Mouse (Mus musculus) forebrain, embryonic 14.5 days (tissue): Measurements from ENCODE around the gene Med16. TPM values are rescaled to one million over a fixed set of nuclear protein-coding genes. Genes with fewer than 3 reads are reported as not detected.

Experiments
- ATAC-seq: fragments of 200-750 bp; cut with Nextera tagmentation; 2 replicates; pipeline ENCODE4 v1.8.0; 2017; ENCODE audit warnings: mild to moderate bottlenecking, moderate library complexity
- DNase-seq: peaks from one replicate; pipeline ENCODE4 v3.0.0-alpha.2; 2015; ENCODE audit warnings: low spot score
- H3K27ac ChIP-seq: fragments of 300-500 bp; sonication (generic); 2 replicates; pipeline ENCODE4 v1.5.1; 2014; ENCODE audit warnings: low read depth, mild to moderate bottlenecking, control low read depth, low read length, moderate library complexity
- H3K27me3 ChIP-seq: fragments of 300-500 bp; sonication (generic); replicated peaks from 2 replicates; pipeline ENCODE4 v1.6.1; 2014; ENCODE audit warnings: low read length, control low read depth, mixed read lengths; ENCODE audit not compliant: control insufficient read depth, insufficient read depth
- H3K36me3 ChIP-seq: fragments of 300-500 bp; sonication (generic); 2 replicates; pipeline ENCODE4 v1.6.1; 2014; ENCODE audit warnings: low read length, control low read depth; ENCODE audit not compliant: control insufficient read depth, insufficient read depth
- H3K4me1 ChIP-seq: fragments of 300-500 bp; sonication (generic); 2 replicates; pipeline ENCODE4 v1.6.1; 2014; ENCODE audit warnings: antibody characterized with exemption, low read length, control low read depth; ENCODE audit not compliant: control insufficient read depth, insufficient read depth
- H3K4me2 ChIP-seq: fragments of 300-500 bp; sonication (generic); 2 replicates; pipeline ENCODE4 v1.6.1; 2014; ENCODE audit warnings: mild to moderate bottlenecking, control low read depth, low read length
- H3K4me3 ChIP-seq: fragments of 300-500 bp; sonication (generic); 2 replicates; pipeline ENCODE4 v1.5.1; 2014; ENCODE audit warnings: low read depth, low read length, control low read depth
- H3K9ac ChIP-seq: fragments of 300-500 bp; sonication (generic); 2 replicates; pipeline ENCODE4 v1.6.1; 2014; ENCODE audit warnings: mild to moderate bottlenecking, low read length, control low read depth, moderate library complexity
- H3K9me3 ChIP-seq: fragments of 300-500 bp; sonication (generic); replicated peaks from 2 replicates; pipeline ENCODE4 v1.6.1; 2016; ENCODE audit warnings: low read length, control low read depth, mixed read lengths; ENCODE audit not compliant: control insufficient read depth
- WGBS: fragments of 180-500 bp; shearing (Covaris S2); extraction: QIAGEN DNeasy Blood & Tissue Kit; methylation state at CpG from one replicate; pipeline ENCODE4 v1.1.7; 2014; 5-methylcytosine and 5-hydroxymethylcytosine counted together
- polyA plus RNA-seq: library from polyadenylated mRNA; unstranded; fragments of >200 nt; fragmentation: Nextera tagmentation; extraction: Ambion mirVana; gene quantifications from 2 replicates; pipeline ENCODE4 v1.2.1, GENCODE M21; 2014

The Med16 gene
- polyA plus RNA-seq, 1 experiment from 2014 or later = 40.5 TPM

DNA sequence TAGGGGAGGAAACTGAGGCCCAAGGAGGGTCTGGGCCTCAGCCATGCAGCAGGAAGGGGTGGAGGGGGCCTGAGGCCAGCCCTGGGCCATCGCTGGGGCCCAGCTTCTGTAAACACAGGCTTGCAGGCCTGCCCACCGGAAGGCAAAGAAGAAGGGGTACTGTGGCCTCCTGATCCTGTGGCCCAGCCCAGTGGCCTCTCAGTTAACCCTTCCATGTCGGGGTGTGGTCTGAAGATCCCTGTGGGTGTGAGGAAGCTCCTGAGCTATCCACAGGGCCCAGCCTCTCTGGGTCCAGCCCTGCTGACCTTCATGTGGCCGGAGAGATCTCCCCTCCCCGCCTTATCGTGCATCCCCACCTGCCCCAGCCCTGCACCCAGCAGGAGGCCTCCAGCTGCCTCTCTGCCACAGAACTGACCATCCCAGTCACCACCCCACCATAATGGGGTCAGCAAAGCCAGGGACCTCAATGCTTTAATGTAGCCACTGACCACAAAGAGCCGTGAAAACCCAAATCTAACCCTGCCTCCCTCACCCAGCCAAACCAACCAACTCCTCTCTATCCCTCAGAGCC, 38.1 kb upstream of the Med16 start:
- no peak for ATAC-seq
- Histone ChIP-seq H3K9ac (no peak overlapping the region), H3K27ac (no peak overlapping the region), H3K4me1 (peaks cover 3% of the 10 kb centered on the region; the same call in 1 of the 2 replicates), H3K36me3 (peaks cover 27% of the 10 kb centered on the region), H3K9me3 (no peaks in the 10 kb centered on the region), H3K4me2 (no peak overlapping the region), H3K4me3 (no peak overlapping the region), H3K27me3 (no peaks in the 10 kb centered on the region)
- 21% methylated on average over 7 of the region's 7 CpGs for WGBS
- DNase-seq = no peak

- H3K4me1 ChIP-seq = peaks cover 3% of the 10 kb centered on the region; the same call in 1 of the 2 replicates
- ATAC-seq (0 out of 2 replicates have a peak, but pooled peaks have one; percentile 42), DNase-seq (peak; percentile 52)
- no peak overlapping the region for H3K4me2 ChIP-seq
- no peaks in the 10 kb centered on the region for H3K27me3 ChIP-seq
- H3K27ac ChIP-seq = peak overlapping the region; percentile 17; the same call in 1 of the 2 replicates
- 18% methylated on average over 16 of the region's 16 CpGs for WGBS
- H3K9me3 ChIP-seq = no peaks in the 10 kb centered on the region
- H3K4me3 ChIP-seq = no peak overlapping the region
- no peak overlapping the region for H3K9ac ChIP-seq
- H3K36me3 ChIP-seq = peaks cover 16% of the 10 kb centered on the region
These were observed 36.9 kb upstream of the Med16 start for GRCm38 (mm10) chr10:79945507-79946234.

DNA sequence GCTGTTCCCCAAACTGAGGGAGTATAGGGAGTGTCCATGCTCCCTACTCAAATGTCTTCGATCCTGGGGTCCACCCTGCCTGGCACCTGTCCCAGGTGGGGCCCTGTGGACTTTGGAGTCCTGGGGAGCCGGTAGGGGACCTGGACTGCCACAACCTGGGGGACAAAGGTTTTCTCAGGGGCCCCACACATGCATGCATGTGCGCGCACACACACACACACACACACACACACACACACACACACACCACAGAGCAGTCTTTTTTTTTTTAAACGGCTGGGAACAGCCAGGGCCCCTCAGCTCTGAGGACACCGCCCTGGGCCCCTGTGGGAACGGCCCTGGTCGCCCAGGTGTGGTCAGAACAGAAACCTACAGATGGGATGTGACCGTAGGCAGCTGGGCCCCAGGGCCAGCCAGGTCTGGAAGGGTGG, 34.8 kb upstream of the Med16 start:
- ATAC-seq (no peak), DNase-seq (no peak)
- H3K4me2 ChIP-seq = no peak overlapping the region
- no peaks in the 10 kb centered on the region for H3K36me3 ChIP-seq
- H3K4me3 ChIP-seq = no peak overlapping the region
- H3K9ac ChIP-seq = no peak overlapping the region
- peaks cover 3% of the 10 kb centered on the region; the same call in 1 of the 2 replicates for H3K4me1 ChIP-seq
- H3K27ac ChIP-seq = no peak overlapping the region
- 83% methylated on average over 9 of the region's 9 CpGs for WGBS
- no peaks in the 10 kb centered on the region for H3K27me3 ChIP-seq
- H3K9me3 ChIP-seq = no peaks in the 10 kb centered on the region

GRCm38 (mm10) chr10:79942988-79943387, 34.3 kb upstream of the Med16 start:
- no peak overlapping the region for H3K4me3 ChIP-seq
- H3K36me3 ChIP-seq = no peaks in the 10 kb centered on the region
- no peak overlapping the region for H3K27ac ChIP-seq
- H3K9ac ChIP-seq = no peak overlapping the region
- H3K9me3 ChIP-seq = no peaks in the 10 kb centered on the region
- no peak for DNase-seq
- WGBS = 79% methylated on average over 1 of the region's 1 CpGs
- H3K4me1 ChIP-seq = peaks cover 3% of the 10 kb centered on the region; the same call in 1 of the 2 replicates
- H3K4me2 ChIP-seq = no peak overlapping the region
- no peaks in the 10 kb centered on the region for H3K27me3 ChIP-seq
- ATAC-seq = no peak

GRCm38 (mm10) chr10:79940749-79941148, 32.0 kb upstream of the Med16 start:
- DNase-seq (no peak), ATAC-seq (no peak)
- Histone ChIP-seq H3K9ac (no peak overlapping the region), H3K9me3 (no peaks in the 10 kb centered on the region), H3K27me3 (no peaks in the 10 kb centered on the region), H3K4me2 (no peak overlapping the region), H3K4me1 (peaks cover 4% of the 10 kb centered on the region; the same call in 1 of the 2 replicates), H3K27ac (no peak overlapping the region), H3K36me3 (peaks cover 2% of the 10 kb centered on the region; the same call in 1 of the 2 replicates), H3K4me3 (no peak overlapping the region)
- WGBS = 73% methylated on average over 7 of the region's 7 CpGs

DNA sequence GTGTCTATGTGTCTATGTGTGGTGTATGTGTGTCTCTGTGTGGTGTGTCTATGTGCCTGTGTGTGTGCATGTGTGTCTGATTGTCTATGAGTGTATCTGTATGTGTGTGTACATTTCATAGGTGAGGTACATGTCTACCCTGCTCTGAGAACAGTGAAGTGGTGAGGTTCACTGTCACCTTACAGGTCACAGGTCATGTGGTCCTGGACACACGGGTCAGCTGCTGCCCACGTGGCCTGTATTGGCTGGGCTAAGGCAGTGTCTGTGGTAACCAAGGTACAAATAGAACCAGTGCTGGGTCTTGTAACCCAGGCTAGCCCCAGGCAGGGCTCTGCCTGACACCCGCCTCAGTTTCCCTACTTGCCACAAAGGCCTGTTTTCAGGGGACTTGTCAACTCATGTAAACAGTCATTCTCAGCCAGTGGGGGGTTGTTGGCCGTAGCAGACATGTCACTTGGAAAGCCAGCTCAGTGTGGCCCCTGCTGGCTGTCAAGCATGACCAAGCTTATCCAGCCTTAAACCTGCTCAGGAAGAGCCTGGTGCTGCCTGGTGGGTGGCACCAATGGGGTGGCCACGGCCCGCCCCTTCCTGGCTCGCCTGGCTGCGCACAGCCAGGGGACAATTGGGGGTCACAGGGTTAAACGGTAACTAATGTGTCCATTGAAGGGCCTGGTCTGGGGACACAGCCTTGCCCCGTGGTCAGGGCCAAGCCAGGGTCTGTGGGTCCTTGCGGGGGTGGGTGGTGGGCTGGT, 29.2 kb upstream of the Med16 start:
- no peak overlapping the region for H3K4me3 ChIP-seq
- no peaks in the 10 kb centered on the region for H3K27me3 ChIP-seq
- H3K4me2 ChIP-seq = no peak overlapping the region
- peaks cover 9% of the 10 kb centered on the region; the same call in 1 of the 2 replicates for H3K36me3 ChIP-seq
- WGBS = 69% methylated on average over 11 of the region's 11 CpGs
- ATAC-seq = no peak
- peaks cover 4% of the 10 kb centered on the region; the same call in 1 of the 2 replicates for H3K4me1 ChIP-seq
- no peak overlapping the region for H3K9ac ChIP-seq
- DNase-seq = no peak
- no peaks in the 10 kb centered on the region for H3K9me3 ChIP-seq
- H3K27ac ChIP-seq = no peak overlapping the region

GRCm38 (mm10) chr10:79936911-79937441, 28.3 kb upstream of the Med16 start:
- H3K4me1 ChIP-seq = peaks cover 4% of the 10 kb centered on the region; the same call in 1 of the 2 replicates
- no peaks in the 10 kb centered on the region for H3K9me3 ChIP-seq
- no peak overlapping the region for H3K4me3 ChIP-seq
- peaks cover 16% of the 10 kb centered on the region; the same call in 1 of the 2 replicates for H3K36me3 ChIP-seq
- ATAC-seq (0 out of 2 replicates have a peak, but pooled peaks have one; percentile 8), DNase-seq (peak; percentile 33)
- H3K27ac ChIP-seq = no peak overlapping the region
- 0 out of 2 replicates have a peak overlapping the region, but pooled peaks have one; percentile 2 for H3K4me2 ChIP-seq
- peak overlapping the region; percentile 29 for H3K9ac ChIP-seq
- WGBS = 56% methylated on average over 27 of the region's 27 CpGs
- no peaks in the 10 kb centered on the region for H3K27me3 ChIP-seq

- H3K9me3 ChIP-seq = no peaks in the 10 kb centered on the region
- no peak for ATAC-seq
- H3K27me3 ChIP-seq = no peaks in the 10 kb centered on the region
- no peak overlapping the region for H3K4me2 ChIP-seq
- no peak overlapping the region for H3K27ac ChIP-seq
- 80% methylated on average over 10 of the region's 10 CpGs for WGBS
- DNase-seq = no peak
- H3K4me3 ChIP-seq = no peak overlapping the region
- peaks cover 4% of the 10 kb centered on the region; the same call in 1 of the 2 replicates for H3K4me1 ChIP-seq
- 0 out of 2 replicates have a peak overlapping the region, but pooled peaks have one; percentile 29 for H3K9ac ChIP-seq
- H3K36me3 ChIP-seq = peaks cover 16% of the 10 kb centered on the region; the same call in 1 of the 2 replicates
These were observed 27.7 kb upstream of the Med16 start for GRCm38 (mm10) chr10:79936284-79936910.
